Mouse (Mus musculus) erythroblast, embryonic 14.5 days (primary cell): Measurements from ENCODE around the gene Zfp280b.

ENCODE experiments used
- GATA1 ChIP-seq: IDR thresholded peaks from 2 replicates; pipeline ENCODE4 v1.6.1; 2012; ENCODE audit warnings: low read length, inconsistent platforms, mixed read lengths
- TAL1 ChIP-seq: IDR thresholded peaks from 3 replicates; pipeline ENCODE4 v1.6.1; 2012; ENCODE audit warnings: low read length, inconsistent platforms, mixed read lengths

- TF ChIP-seq GATA1 (no peak), TAL1 (no peak)
Measured at GRCm38 (mm10) chr10:76003221-76003620, 29.2 kb upstream of the Zfp280b start.
